Mouse (Mus musculus): ENCODE measurements around the gene Gtf2h4.

Gene Gtf2h4

GRCm38 (mm10) chr17:35673416-35674035 is at the start of gene Gtf2h4:
TSS of gene Gtf2h4 (minus strand) at chr17:35673739.
- DNase-seq (ENCODE audit: low spot score in 2 of 2) = peak; percentile 77 to 96

GRCm38 (mm10) chr17:35721676-35722075 is 48.1 kb upstream of the Gtf2h4 start:
- no peak for DNase-seq (ENCODE audit: low spot score in 2 of 2)

DNA sequence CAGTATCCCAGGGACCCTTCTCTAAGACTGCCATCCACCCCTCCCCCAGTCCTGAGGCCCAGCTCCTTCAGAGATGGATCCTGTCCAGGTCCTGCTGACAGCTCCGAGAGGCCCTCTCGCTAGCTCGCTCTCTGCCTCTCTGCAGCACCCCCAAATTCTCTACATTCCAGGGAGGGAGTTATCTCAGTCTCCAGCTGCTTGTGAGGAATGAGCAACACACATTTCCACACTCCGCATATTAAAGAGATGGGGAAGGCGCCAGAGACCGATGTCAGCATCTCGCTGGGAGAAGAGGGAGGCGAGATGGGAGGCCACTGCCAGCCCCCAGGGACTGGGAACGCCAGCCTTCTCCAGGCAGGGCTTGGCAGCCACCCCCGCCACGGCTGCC is 46.8 kb upstream of the Gtf2h4 start:
- peak; percentile 52 to 56 for DNase-seq (ENCODE audit: low spot score in 2 of 2)

GRCm38 (mm10) chr17:35719616-35720339 is 46.2 kb upstream of the Gtf2h4 start:
- DNase-seq (ENCODE audit: low spot score in 2 of 2) = no peak

- no peak for DNase-seq (ENCODE audit: low spot score in 2 of 2)
Observed at GRCm38 (mm10) chr17:35717080-35717479, 43.5 kb upstream of the Gtf2h4 start.

DNA sequence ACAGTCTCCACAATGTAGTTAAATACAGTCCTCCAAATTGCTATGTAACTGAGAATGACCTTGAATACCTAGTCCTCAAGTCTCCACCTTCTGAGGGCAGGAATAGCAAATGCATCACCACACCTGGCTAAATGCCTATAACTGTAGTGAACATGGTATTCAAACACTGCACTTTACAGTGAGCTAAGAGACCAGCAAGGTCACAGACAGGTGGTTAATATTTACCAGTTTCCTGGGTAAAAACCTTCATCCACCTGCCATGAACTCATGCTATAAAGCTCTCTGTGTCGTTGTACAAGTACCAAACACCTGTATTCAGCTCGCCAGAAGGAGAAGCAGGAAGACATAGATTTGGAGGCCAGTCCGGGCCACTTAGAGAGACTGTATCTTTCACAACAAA is 42.6 kb upstream of the Gtf2h4 start:
- no peak for DNase-seq (ENCODE audit: low spot score in 2 of 2)

GRCm38 (mm10) chr17:35710705-35711347 is 37.3 kb upstream of the Gtf2h4 start:
- no peak for DNase-seq (ENCODE audit: low spot score in 2 of 2)

GRCm38 (mm10) chr17:35708611-35709010 is 35.1 kb upstream of the Gtf2h4 start:
- no peak for DNase-seq (ENCODE audit: low spot score in 2 of 2)

DNA sequence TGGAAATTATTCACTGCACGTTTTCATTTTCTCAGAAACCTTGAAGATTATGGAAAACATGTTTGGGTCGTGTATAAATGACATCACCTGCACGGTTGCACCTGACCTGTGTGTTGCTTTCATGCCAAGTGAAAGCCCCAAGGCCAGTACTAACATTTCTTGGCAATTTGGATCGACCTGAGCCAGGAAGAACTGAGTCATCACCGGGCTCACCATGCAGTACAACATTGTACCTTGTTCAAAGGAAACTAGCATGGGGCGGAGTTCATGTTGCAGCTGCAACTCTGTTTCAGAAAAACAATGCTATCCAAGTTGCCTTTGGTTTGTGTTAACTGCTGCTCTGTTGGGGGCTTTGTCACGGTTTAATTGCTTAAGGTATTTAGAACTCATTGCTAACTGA is 34.4 kb upstream of the Gtf2h4 start:
- DNase-seq (ENCODE audit: low spot score in 2 of 2) = no peak

DNA sequence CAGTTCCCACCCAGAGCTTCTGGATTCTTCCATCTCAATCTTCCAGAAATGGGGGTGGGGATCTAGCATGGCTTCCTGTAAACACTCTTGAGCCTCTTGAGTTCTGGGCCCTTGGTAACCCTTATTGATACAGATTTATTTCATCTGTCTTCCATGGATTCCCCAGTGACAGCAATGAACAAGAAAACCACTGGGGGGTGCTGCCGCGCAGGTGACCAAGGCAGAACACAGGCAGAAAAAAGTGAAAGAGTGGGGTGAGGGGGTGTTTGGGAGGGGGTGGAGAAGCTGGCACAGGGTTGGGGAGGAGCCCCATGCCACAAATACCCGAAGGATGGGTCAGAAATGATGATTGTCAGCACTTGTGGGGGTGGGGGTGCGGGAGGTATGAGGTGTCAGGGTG is 32.3 kb upstream of the Gtf2h4 start:
- peak in 1 of 2 experiments; percentile 40 for DNase-seq (ENCODE audit: low spot score in 2 of 2)

DNA sequence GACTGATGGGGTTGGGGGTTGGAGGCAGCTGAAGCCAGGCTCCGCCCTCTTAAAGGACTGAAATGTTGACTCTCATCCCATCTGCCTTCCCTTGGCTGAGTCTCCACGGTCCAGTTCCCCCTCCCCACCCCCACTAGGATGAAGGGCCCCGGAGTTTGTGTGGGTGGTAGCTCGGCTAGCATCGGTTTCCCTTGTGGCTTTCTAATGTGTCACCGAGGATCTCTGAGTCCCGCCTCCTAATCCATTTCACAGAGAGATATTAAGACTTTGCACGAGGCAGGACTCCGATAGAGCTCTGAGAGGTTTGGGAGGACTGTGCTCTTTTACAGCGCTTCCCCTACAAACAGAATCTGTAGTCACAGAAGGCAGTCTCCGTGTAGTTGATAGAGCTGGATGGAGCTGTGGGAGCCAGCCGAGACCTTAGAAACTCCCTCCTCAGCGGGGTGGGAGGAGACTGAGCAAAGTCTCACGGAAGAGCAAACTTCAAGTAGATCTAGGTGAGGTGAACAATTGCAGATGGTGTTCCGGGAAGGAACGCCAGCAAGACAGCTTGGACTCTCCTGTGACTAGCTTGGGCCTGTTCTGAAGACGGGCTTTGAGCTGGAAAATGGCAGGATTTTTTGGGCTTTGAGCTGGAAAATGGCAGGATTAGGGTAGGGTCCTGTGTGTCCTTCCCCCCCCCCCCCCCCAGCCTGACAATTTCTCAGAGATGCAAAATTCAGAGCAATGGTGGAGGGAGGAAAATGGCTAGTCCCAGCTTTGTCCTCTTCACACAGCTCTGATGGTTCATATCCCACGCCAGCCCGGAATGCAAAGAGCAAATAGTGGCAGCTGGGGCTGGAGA is 31.3 kb upstream of the Gtf2h4 start, which contains the start of gene Ddr1:
TSS of gene Ddr1 (minus strand) at position 1 of the 844 bp plus-strand sequence.
- peak; percentile 48 to 57 for DNase-seq (ENCODE audit: low spot score in 2 of 2)

DNA sequence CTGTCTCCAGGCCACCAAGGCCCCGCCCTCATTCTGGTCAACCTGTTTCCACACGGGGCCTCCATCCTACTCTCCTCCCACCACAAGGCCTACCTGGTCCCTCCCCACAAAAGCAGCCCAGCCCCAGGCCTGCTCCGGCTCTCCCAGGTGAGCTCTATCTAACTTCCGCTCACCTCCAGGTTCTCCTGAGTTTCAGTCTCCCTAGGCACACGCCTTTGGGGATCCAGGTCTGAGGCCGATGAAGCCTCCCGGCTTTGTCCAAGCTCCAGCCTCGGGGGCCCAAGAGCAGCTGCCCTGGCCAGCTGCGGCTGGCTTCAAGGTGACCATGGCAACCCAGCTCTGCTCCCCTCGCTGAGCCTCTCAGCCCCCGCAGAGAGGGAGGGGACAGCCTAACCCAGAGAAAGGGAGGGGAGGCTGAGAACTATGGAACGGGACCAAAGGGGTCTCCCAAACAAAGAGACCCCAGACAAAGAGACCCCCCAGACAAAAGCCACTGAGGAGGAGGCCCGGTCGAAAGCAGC is 30.3 kb upstream of the Gtf2h4 start:
- DNase-seq (ENCODE audit: low spot score in 2 of 2) = no peak

GRCm38 (mm10) chr17:35703065-35703464 is 29.5 kb upstream of the Gtf2h4 start:
- no peak for DNase-seq (ENCODE audit: low spot score in 2 of 2)

DNA sequence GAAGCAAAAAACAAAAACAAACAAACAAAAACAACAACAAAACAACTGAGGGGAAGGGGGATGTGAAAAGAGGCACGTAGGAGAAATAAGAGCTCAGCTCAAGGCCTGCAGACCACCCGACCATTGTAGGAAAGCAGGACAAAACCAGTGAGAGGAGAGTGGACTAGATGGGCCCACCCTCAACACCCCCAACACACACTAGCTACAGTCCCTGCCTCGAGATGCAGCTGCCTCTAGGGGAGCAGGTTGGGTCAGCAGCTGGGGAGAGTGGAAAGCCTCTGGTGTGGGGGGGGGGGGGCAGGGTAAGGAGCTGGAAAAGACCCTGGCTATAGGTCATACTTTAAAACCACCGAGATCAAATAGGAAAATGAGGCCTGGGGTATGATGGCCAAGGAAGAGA is 29.1 kb upstream of the Gtf2h4 start:
- no peak for DNase-seq (ENCODE audit: low spot score in 2 of 2)

- DNase-seq (ENCODE audit: low spot score in 2 of 2) = no peak
Observed at GRCm38 (mm10) chr17:35701978-35702461, 28.5 kb upstream of the Gtf2h4 start.

DNA sequence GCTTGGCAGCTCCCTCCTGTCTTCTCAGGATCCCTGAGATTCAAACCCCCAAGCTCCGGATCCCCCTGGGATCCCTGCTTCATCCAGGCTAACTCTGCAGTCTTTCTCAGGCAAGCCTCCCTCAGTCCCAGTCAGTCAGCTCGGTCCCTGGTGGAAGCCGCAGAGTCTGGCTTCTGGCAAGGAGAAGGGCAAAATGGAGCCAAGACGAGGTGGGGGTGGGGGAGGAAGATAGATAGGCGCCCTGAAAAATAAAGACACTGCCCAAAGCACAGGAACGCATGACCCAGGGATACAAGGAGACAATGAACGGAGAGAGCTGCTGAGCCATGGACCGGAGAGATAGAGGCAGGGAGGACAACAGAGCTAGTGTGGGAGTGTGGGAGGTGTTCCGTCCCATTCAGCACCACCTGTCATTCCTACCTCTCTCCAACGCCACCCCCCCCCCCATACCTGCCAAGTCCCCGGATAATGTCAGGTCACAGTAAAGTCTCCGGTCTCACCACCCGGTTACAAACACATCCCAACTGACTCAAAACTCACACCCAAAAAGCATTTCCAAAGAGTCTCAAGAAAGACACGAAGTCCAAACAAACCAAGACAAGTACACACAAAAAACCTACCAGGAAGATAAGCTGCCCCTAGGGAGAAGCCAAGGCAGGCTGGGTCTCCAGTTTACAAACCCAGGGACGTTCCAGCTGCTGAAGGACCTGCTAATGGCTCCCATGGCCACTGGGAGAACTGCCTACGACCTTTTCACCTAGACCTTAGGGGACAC is 27.9 kb upstream of the Gtf2h4 start:
- DNase-seq (ENCODE audit: low spot score in 2 of 2) = no peak

DNA sequence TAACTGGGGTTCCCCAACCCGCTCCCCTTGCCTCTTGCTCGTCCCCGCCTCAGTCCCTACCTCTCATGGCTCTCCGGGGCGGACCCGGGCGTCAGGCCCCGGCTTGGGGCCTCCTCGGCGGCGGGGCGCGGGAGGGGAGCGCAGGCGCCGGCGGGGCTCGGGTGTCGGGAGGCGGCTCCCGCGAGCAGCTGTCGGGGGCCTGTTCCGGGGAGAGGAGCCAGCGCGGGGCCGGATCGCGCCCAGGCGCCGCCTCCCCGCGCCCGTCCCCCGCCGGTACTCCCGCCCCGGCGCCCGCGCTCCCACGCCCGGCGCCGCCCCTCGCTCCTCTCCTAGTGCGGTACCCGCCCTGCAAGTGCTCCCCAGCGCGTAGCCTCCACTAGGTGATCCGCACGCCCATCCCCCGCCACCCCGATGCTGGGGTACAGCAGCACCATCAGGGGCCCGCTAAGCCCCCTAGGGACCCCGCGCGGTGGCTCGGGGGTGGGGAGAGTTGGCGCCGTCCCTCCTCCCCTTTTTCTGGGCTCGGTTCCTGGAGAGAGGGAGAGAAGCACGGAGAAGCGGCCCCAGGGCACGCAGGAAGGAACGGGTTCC is 26.9 kb upstream of the Gtf2h4 start:
- peak; percentile 77 to 81 for DNase-seq (ENCODE audit: low spot score in 2 of 2)

GRCm38 (mm10) chr17:35699919-35700318 is 26.4 kb upstream of the Gtf2h4 start:
- DNase-seq (ENCODE audit: low spot score in 2 of 2) = peak; percentile 60 to 62

GRCm38 (mm10) chr17:35698501-35698883 is 25.0 kb upstream of the Gtf2h4 start:
- DNase-seq (ENCODE audit: low spot score in 2 of 2) = no peak

DNA sequence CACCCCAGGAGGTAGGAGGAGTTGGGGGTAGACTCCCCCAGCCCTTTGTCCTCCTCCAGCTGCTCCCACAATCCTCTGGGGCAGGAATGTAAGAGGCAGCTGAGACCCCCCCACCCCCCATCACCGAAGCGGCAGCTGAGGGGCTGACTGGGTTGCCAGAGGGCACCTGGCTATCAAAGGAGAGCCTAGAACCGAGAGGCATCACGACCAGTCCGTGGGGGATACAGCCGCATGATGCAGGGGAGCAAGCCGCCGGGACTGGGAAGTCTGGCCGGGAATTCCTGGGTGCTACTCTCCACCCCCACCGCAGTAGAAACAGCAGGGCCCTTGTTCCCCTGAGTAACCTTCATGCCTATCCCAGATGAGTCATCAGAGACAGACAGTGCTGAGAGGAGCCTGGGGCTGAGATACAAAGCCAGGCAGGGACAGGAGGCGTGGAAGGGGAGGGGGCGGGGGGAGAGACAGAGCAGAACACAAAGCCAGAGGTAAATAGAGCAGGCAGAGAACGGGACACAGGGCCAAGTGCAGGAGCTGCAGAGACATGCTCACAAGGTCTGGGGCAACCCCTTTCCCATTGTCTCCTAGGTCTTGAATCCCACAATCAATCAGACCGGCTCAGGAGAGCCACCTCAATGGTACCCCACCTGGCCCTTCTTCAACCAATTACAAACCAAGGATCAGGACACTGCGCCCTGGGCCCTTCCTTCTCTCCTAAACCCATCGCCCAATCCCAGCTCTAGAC is 24.4 kb upstream of the Gtf2h4 start:
- peak in 1 of 2 experiments; percentile 43 for DNase-seq (ENCODE audit: low spot score in 2 of 2)
